Mouse (Mus musculus) embryonic fibroblast, embryonic 13.5 days (primary cell): ENCODE results near the gene Krtcap3.

Experiments used
- CTCF ChIP-seq: IDR thresholded peaks from 2 replicates; pipeline ENCODE4 v1.5.1; 2011; ENCODE audit warnings: mild to moderate bottlenecking, control low read depth, low read length, moderate library complexity, borderline replicate concordance; ENCODE audit not compliant: insufficient read depth
- POLR2A ChIP-seq: IDR thresholded peaks from 2 replicates; pipeline ENCODE4 v1.6.1; 2011; ENCODE audit warnings: low read depth, mild to moderate bottlenecking, control low read depth, low read length, moderate library complexity

- TF ChIP-seq CTCF (no peak), POLR2A (no peak)
These were observed 33.2 kb upstream of the Krtcap3 start for GRCm38 (mm10) chr5:31218294-31218693.
